Mouse (Mus musculus) left cerebral cortex, postnatal 36 days (tissue): ENCODE data around the gene Tsks. TPM values are rescaled to one million over a fixed set of nuclear protein-coding genes. Genes with fewer than 3 reads are reported as not detected.

Experiments used
- DNase-seq, 2 experiments: peaks; one replicate each; pipeline ENCODE4 v3.0.0; 2021 to 2022; ENCODE audit warnings: low spot score in 2 of 2, mixed read lengths in 1 of 2
- intact Hi-C: fragments of 180-260 bp; cut with DNase I; formaldehyde crosslinking; loops from one replicate; pipeline ENCODE4 v1.15.1; 2025
- total RNA-seq, 2 experiments: library from RNA; stranded (reverse); gene quantifications; 2 replicates each; pipeline ENCODE4 v1.2.3; 2021

Tsks gene
- total RNA-seq, 2 experiments from 2014 or later: 1.4 to 3.4 TPM

DNA sequence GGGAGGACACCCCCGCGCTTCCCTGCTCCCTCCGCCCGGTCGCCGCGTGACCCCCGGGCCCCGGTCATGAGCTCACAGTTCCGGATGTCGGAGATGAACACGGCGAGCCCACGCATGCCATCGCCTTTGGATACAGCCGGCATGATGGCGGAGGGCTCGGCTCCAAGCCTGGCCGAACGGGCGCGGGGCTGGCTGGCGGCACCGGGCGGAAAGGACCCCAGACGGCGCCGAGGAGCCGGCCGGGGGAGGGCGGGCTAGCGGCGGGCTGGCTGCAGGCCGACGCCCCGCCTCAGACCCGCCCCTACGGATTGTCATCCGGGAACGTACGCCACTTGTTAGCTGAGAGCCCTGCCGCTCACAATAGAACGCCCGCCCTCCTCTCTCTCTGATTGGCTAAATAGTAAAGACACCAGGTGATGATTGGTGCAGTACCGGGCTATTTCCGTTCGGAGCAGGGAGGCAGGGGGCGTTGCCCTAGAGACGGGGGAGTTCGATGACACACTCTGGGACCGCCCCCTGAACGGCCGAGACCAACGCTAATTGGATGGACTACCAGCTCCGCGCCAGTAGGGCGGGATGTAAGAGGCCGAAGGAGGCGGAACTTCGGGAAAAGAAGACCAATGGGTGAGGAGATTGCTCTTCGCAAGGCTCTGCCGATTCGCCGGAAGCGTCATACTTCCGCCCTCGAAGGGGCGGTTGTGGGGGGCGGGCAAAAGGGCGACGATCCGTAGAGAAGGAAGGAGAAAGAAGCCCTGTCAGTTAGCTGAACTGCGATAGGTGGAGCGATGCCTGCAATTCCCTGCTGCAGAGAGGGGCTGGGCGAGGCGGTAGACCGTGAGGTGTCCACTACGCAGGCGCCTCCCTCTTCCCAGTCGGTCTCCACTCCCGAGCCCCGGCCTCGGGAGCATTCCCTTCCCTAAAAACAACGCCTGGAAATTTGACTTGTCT lies 13.5 kb upstream of the Tsks start, which contains the start of gene Ap2a1:
TSS of gene Ap2a1 (minus strand) at position 293 of the 948 bp plus-strand sequence.
- peak; percentile 99 to 100 for DNase-seq
- intact Hi-C loops: loop anchor here (5.0 kb wide), 1 partner anchor 43 kb away; the partner anchor contains the start of gene Cpt1c

DNA sequence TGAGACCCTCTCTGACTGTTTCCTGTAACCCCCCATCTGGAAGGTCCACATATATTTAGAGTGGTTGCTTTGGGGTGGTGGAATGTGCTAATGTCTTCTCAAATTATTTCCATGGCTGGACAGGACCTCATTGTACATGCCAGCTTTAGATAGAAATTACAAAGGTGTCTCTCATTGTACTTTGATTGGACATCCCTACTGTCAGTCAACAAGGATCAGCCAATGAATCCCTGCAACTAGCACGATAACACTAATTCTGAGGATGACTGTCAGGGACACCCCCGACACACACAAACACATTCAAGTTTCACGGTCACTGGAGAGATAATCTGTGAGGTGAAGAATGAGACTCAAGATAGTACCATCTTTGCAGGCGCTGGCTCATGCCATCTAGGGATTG lies 4.3 kb upstream of the Tsks start:
- intact Hi-C loops: no loop called here
- no peak for DNase-seq

DNA sequence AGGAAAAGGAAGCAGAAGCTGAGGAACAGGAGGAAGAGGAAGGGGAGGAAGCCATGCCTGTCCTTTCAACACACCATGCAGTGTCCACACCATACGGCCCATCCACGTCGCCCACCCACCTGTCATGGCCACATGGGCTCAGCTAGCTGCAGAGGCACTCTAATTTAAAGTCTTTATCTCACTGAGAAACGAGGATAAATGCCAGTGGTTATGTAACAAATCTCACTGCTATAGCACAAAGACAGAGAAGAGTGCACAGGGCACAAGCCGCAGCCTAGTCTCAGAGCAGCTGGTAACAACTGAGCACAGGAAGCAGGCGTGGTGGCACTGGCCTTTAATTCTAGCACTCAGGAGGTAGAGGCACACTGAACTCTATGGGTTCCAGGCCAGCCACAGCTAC lies 6.9 kb downstream of the Tsks start:
- intact Hi-C loops: loop anchor here (10.0 kb wide), 1 partner anchor 225 kb away; no protein-coding TSS in a partner anchor
- DNase-seq: no peak

DNA sequence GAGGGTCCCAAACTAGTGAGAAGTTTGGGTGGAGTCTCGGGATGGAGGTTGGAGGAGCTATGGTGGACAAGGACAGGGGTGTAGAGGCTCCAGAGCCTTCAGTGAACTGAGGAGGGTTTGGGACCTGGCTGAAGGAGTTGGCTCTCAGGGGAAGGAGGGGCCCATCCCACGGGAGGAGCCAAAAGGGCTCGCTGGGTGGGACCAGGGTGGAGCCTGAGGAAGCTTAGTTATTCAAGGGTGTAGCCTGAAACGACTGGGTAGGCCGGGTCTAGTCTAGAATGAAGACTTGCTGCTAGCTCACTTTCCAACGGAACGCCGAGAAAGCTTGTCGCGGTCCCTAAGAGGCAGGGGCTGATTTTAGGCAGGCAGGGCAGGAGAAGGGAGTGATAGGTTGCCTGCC lies 9.0 kb downstream of the Tsks start:
- DNase-seq: no peak
- intact Hi-C loops: loop anchor here (10.0 kb wide), 1 partner anchor 227 kb away; no protein-coding TSS in a partner anchor

DNA sequence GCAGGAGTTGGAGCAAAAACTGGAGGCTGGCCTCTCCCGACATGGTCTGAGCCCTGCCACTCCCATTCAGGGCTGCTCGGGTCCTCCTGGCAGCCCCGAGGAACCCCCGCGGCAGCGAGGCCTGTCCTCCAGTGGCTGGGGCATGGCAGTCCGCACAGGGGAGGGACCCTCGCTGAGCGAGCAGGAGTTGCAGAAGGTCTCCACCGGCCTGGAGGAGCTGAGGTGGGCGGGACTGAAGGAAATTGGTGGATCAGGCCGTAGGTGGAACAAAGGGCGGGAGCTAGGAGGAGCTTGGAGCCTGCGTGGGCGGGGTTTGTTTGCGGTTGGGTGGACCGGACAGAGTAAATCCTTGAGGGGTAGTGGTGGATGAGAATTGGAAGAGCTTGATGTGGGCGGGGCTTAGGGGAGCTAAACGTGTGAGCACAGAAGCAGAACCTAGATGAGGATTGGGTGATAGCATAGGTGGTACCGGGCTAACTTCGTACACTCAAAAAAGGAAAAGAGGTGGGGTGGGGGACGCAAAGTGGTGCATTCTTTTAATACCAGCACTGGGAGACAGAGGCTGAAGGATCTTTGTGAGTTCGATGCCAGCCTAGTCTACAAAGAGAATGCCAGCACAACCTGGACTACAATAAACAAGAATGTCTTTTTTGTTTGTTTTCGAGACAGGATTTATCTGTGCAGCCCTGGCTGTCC lies 9.8 kb downstream of the Tsks start:
- intact Hi-C loops: loop anchor here (10.0 kb wide), 1 partner anchor 228 kb away; no protein-coding TSS in a partner anchor
- peak; percentile 78 to 81 for DNase-seq

DNA sequence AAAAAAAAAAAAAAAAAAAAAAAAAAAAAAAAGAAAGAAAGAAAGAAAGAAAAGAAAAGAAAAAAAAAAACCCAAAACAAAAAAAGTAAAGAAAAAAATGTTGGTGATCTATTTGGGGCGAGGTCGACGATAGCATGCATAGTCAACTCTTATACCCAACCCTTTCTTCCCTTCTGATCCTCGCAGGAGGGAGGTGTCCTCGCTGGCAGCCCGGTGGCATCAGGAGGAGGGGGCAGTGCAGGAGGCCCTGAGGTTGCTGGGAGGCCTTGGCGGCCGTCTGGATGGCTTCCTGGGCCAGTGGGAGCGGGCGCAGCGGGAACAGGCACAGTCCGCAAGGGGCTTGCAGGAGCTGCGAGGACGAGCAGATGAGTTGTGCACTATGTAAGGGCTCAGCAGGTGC lies 10.6 kb downstream of the Tsks start:
- no peak for DNase-seq
- intact Hi-C loops: loop anchor here (10.0 kb wide), 1 partner anchor 229 kb away; no protein-coding TSS in a partner anchor

DNA sequence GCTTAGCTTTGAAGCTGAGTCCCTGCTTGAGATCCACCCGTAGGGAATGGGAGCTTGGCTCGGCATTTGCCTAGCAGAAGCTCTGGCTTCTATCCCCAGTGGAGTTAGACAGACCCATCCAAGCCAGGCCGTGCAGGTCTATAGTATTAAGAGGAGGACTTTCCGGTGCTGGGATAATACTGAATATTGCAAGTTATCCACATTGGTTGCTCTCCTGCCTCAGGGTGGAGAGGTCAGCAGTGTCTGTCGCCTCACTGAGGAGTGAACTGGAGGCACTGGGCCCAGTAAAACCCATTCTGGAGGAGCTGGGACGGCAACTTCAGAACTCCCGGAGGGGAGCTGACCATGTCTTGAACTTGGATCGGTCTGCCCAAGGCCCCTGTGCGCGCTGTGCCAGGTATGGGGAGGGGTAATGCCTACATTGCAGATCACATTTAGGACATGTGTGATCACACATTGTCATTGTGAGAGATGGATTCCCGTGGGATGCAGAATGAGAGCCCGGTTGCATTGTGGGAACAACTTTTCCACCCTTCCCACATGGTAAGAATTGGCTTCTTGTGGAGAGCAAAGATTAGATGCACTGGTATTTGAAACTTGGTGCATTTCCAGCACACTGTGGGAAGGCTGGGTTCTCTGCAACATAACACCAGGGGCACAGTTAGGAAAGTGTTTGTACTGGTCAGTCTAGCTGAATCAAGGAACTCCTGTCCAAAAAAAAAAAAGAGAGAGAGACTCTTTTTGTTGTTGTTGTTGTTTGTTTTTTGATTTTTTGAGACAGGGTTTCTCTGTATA lies 11.3 kb downstream of the Tsks start:
- DNase-seq: no peak
- intact Hi-C loops: loop anchor here (10.0 kb wide), 1 partner anchor 229 kb away; no protein-coding TSS in a partner anchor

DNA sequence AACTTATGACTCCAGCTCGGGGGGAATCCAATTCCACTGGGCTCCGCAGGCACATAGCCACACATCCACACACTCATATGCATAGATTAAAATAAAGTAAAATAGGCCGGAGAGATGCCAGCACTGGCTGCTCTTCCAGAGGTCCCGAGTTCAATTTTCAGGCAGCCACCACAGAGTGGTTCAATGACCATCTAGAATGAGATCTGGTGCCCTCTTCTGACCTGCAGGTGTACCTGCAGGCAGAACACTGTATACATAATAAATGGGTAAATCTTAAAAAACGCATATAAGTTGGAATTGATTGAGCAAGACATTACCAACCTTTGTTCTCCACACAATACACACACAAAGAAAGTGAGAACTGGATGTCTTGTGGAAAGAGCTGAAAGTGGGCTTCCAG lies 12.6 kb downstream of the Tsks start:
- intact Hi-C loops: loop anchor here (5.0 to 10.0 kb wide), 2 partner anchors 33 to 231 kb away; no protein-coding TSS in a partner anchor
- no peak for DNase-seq

DNA sequence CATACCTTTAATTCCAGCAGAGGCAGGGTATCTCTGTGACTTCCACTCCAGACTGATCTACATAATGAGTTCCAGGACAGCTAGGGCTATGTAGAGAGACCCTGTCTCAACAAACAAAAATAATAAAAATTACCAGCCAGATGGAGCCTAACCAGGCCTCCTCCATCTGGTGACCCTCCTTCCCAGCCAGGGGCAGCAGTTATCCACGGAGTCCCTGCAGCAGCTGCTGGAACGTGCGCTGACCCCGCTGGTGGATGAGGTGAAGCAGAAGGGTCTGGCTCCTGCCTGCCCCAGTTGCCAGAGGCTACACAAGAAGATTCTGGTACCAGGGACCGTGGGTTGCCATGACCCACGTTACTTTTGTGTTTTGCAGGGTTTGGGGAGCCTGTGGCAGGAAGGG lies 13.3 kb downstream of the Tsks start:
- intact Hi-C loops: loop anchor here (5.0 to 10.0 kb wide), 2 partner anchors 34 to 231 kb away; no protein-coding TSS in a partner anchor
- DNase-seq: no peak

DNA sequence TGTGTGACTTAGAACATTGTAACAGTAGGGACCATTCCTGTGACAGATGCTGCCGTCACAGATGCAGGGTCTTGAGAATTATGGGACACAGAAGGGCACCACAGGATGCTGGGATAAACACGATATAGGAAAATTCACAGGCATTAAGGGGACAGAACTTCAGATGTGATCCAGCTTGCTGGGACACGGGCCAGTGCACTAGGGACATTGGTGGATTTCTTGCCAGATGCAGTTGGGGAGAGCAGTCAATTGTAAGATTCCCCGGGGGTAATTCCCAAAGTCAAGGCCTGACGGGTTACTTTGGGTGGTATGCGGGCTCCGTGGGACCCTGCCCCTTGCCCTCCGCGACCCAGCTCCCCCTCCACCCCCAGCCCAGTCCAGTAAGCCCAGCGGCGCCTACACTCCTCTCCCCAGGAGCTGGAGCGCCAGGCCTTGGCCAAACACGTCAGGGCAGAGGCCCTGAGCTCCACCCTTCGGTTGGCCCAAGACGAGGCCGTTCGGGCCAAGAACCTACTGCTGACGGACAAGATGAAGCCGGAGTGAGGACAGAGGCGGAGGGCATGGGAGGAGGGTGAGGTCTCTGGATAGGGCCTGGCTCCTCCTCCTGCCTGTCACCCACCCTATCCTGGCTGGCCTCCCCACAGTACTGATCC lies 14.3 kb downstream of the Tsks start:
- no peak for DNase-seq
- intact Hi-C loops: loop anchor here (5.0 to 10.0 kb wide), 2 partner anchors 35 to 233 kb away; no protein-coding TSS in a partner anchor

DNA sequence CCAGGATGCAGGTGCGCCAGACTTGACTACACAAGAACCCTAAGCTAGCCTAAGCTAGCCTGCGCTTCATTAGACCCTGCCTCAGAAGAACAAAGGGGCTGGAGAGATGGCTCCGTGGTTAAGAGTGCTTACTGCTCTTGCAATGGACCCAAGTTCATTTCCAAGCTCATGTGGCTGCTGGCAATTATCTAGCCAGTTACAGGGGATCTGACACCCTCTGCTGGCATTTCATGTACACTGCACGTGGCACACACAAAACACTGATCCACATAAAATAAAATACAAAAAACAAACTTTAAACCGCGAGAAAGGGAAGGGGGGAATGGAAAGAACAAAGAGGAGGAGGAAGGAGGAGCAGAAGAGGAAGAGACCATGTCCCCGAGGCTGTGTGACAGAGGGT lies 15.2 kb downstream of the Tsks start:
- intact Hi-C loops: loop anchor here (5.0 to 10.0 kb wide), 2 partner anchors 36 to 233 kb away; no protein-coding TSS in a partner anchor
- no peak for DNase-seq

DNA sequence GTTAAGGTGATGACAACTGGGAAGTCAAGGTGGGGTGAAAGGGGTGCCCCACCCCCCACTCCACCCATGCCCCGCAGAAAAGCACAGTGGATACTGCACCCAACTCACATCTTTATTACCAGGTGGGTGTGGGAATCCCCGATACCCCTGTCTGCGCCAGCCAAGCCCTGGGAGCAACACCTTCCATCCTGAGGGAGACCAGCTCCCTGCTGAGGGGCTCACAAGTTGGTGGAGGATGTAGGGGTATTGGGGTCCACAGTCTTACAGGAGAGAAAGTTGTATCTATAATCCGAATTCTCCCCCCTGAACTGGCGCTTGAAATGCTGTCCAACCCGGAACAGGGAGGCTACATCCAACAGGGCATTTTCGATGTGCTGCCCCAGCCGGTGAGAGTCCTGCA lies 16.3 kb downstream of the Tsks start:
- intact Hi-C loops: loop anchor here (5.0 to 10.0 kb wide), 2 partner anchors 37 to 234 kb away; no protein-coding TSS in a partner anchor
- DNase-seq: no peak

DNA sequence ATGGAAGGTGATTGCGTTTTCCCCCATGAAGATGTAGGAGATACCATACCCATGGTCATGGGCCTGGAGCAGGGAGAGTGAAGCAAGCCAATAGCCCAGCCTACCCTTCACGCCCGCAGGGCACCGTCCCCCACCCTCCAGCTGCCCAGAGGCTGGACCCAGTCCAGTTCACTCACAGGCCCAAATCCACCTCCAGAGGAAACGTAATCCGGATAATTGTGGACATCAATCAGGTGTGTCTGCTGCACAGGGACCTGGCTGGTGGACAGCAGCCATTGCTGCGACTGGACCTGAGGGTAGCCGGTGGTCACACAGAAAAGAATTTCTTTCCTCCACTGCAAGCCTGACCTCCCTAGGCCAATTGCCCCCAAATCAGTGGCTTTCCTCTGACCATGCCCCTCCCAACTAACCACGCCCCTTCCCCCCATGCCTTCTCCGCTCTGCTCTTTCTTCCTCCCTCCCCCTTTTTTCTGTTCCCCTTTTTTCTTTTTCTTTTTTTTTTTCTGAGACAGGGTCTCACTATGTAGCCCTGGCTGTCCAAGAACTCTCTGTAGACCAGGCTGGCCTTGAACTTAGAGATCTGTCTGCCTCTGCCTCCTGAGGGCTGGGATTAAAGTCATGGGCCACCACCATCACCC lies 17.0 kb downstream of the Tsks start:
- intact Hi-C loops: loop anchor here (5.0 to 10.0 kb wide), 2 partner anchors 38 to 235 kb away; no protein-coding TSS in a partner anchor
- no peak for DNase-seq

DNA sequence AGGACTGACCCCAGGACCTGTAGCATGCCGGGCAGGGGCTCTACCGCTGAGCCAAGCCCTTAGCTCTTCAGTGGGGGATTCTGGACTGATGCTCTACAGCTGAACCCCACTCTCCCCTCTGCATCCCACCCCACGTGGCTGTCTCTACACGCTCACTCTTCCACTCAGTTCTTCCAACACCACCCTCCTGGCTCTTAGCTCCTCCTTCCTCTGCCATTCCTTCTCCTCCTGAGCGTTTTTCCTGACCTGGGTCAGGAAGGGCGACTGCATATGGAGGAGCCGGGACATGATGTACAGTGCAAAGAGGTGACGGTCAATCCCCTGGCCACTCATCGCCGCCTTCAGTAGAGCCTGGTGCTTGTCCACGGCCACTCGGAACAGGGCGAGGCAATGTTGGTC lies 17.5 kb downstream of the Tsks start:
- no peak for DNase-seq
- intact Hi-C loops: no loop called here

DNA sequence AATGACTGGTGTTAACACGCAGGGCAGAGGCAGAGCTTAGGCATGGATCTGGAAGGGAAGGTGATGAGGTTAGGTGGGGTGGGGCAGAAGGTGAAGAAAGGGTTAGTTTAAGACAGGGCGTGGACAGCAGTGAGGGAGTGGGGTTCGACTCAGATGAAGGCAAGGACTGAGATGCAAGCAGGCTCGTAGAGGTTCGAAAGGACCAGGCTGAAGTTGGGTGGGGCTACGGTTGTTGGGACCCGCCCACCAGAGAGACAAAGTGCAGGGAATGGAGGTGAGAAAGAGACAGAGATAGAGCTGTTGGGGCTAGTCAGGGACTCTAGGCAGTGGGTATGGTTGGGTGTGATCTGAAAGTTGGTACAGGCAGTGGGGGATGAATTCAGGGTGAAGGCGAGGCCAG lies 19.3 kb downstream of the Tsks start:
- no peak for DNase-seq
- intact Hi-C loops: no loop called here

DNA sequence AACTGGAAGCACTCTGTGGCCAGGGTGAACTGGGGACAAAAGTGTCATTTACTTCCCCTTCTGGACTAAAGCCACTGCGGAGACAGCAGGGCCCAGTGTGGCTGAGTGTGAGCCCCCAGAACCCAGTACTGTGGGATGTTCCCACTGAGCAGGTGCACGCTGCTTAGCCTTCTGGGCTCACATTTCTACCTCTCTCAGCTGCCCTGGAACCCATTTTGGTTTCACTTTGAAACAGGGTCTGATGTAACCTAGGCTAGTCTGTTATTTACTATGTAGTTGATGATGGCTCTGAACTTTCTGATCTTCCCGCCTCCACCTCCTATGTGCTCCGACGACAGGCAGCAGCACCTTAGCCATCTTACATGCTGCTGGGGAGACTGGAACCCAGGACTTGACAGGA lies 19.8 kb downstream of the Tsks start:
- intact Hi-C loops: no loop called here
- DNase-seq: no peak

DNA sequence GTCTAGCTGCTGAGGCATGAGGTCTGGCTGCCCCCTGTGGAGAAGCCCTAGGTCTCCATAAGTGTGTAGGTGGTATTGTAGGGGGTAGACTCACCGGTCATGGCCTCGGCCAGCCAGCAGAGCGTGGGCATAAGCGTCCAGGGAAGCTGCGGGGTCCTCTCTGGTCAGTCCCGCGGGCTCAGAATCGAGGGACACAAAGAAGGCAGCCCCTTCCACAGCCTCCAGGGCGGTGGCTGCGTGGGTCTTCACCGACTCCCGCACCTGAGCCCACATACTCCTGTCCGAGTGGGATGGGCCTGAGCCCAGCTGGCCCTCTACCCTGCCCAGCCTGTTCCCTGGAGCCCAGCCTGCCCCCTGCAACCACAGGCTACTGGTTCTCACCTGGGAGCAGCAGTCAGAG lies 22.0 kb downstream of the Tsks start:
- intact Hi-C loops: no loop called here
- no peak for DNase-seq

DNA sequence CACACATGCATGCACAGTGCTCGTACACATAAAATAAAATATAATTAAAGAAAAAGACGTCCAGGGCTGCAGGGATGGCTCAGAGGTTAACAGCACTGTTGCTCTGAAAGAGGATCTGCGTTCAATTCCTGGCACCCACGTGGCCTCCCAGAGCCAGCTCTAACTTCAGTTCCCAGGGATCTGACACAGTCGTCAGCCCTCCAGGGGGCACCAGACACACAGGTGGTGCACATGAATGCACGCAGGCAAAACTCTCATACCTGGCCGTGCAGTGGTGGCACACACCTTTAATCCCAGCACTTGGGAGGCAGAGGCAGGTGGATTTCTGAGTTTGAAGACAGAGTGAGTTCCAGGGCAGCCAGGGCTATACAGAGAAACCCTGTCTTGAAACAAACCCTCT lies 23.0 kb downstream of the Tsks start:
- intact Hi-C loops: no loop called here
- no peak for DNase-seq
